Mouse (Mus musculus) olfactory bulb, adult 2 months (tissue): ENCODE data around the gene Gria3. TPM values are rescaled to one million over a fixed set of nuclear protein-coding genes. Genes with fewer than 3 reads are reported as not detected.

Experiments used
- H3K27ac ChIP-seq: fragments of 200-500 bp; 2 replicates; pipeline ENCODE4 v1.5.1; 2012; ENCODE audit warnings: low read depth, low read length; ENCODE audit not compliant: insufficient read depth
- H3K4me1 ChIP-seq: fragments of 200-500 bp; 2 replicates; pipeline ENCODE4 v1.6.1; 2012; ENCODE audit warnings: low read length; ENCODE audit not compliant: control insufficient read depth, insufficient read depth
- H3K4me3 ChIP-seq: fragments of 200-500 bp; 2 replicates; pipeline ENCODE4 v1.5.1; 2012; ENCODE audit warnings: mild to moderate bottlenecking, low read depth, low read length, moderate library complexity; ENCODE audit not compliant: insufficient read depth
- CTCF ChIP-seq: fragments of 200-500 bp; IDR thresholded peaks from 2 replicates; pipeline ENCODE4 v1.5.1; 2012; ENCODE audit warnings: low read depth, mild to moderate bottlenecking, low read length, moderate library complexity; ENCODE audit not compliant: insufficient read depth
- POLR2A ChIP-seq: fragments of 200-500 bp; IDR thresholded peaks from 2 replicates; pipeline ENCODE4 v1.6.1; 2012; ENCODE audit warnings: mild to moderate bottlenecking, low read depth, low read length, moderate library complexity; ENCODE audit not compliant: insufficient read depth
- WGBS: fragments of 180-500 bp; shearing (Covaris S2); methylation state at CpG from one replicate; pipeline ENCODE4 v1.1.7; 2018; 5-methylcytosine and 5-hydroxymethylcytosine counted together
- polyA plus RNA-seq: library from polyadenylated mRNA; stranded (reverse); fragments of >200 nt; gene quantifications from 2 replicates; pipeline ENCODE4 v1.2.4, GENCODE M21; 2012; ENCODE audit warnings: low replicate concordance; ENCODE audit not compliant: missing spikeins, insufficient read depth, insufficient read length

Gene Gria3
- polyA plus RNA-seq, 1 experiment = 58.7 TPM

DNA sequence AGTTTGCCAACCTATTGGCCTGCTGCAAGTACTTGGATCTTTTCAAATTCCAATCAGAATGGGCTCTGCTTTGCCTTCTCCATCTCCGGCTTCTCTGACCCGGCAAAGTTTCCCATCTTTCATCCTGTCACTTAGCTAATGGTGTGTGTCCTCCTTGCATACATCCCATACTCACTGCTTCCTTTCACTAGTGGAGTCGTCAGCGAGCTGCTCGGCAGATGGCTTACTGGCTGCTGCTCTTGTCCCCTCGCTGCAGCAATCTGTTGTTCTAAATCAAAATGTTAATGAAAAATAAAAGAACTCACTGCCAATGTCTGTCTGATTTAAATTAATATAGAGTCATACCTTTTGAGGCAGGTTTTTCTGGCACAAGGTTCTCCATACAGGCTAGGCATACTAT, 25.0 kb downstream of the Gria3 start:
- no peaks in the 10 kb centered on the region for H3K4me1 ChIP-seq
- H3K4me3 ChIP-seq = no peak overlapping the region
- H3K27ac ChIP-seq = no peak overlapping the region
- TF ChIP-seq CTCF = no peak
- no peak for TF ChIP-seq POLR2A
- 62% methylated on average over 6 of the region's 6 CpGs for WGBS

DNA sequence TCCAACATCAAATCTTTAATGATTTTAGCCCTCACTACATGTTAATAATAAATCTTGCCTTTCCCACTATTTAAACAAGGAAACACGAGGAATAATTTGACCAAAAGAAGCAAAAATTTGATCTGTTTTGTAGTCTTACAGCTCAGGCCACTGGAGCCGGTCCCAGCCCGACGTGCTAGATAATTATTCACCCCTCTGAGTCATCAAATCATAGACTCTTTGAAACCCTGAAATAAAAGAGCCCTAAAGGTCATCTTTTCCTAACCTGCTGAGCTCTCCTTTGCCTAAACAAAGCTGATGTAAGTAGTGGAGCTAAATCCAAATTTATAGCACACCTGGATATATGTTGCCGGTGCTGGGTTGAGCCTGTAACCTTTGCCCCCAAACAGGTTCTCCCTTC, 27.4 kb downstream of the Gria3 start:
- no peak overlapping the region for H3K27ac ChIP-seq
- H3K4me1 ChIP-seq = no peaks in the 10 kb centered on the region
- 48% methylated on average over 5 of the region's 5 CpGs for WGBS
- TF ChIP-seq POLR2A (no peak), CTCF (no peak)
- no peak overlapping the region for H3K4me3 ChIP-seq

DNA sequence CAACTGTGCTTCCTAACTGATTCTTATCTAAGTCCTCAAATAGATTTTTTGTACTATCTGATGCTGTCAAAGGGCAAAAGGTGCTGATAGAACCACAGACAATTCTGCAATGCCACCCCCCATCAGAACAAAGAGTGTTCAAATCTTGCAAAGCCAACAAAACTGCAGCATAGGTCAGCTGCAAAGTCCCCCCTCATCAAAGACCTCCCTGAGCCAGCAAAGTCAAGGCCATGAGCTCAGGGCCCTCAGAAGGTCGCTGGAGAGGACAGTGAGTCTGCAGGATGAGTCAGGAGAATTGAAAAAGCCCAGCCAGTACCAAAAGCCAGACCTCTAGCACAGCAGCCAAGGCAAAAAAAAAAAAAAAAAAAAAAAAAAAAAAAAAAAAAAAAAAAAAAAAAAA, 34.9 kb downstream of the Gria3 start:
- H3K4me1 ChIP-seq = no peaks in the 10 kb centered on the region
- no peak for TF ChIP-seq POLR2A
- no peak for TF ChIP-seq CTCF
- WGBS = 29% methylated on average over 1 of the region's 1 CpGs
- H3K27ac ChIP-seq = no peak overlapping the region
- no peak overlapping the region for H3K4me3 ChIP-seq

DNA sequence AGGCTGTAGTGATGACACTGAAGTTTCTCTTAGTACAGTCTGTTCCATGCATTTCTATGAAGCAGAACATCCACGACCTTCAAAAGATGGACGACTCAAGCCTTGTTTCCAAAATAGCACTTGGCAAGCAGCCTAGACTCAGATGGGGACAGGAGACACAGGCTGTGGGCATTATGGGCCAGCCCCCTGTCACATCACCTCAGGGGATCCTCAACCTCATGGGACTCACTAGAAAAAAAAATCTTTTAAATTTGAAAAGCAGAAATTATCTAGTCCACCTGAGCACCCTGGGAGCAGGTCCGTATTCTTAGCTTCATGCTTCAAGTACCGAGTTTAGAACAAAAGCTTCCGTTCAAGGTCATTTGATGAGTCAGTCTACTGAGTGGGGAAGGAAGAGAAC, 38.2 kb downstream of the Gria3 start:
- 62% methylated on average over 5 of the region's 5 CpGs for WGBS
- Histone ChIP-seq H3K4me3 (no peak overlapping the region), H3K27ac (no peak overlapping the region), H3K4me1 (no peaks in the 10 kb centered on the region)
- TF ChIP-seq POLR2A (no peak), CTCF (no peak)

DNA sequence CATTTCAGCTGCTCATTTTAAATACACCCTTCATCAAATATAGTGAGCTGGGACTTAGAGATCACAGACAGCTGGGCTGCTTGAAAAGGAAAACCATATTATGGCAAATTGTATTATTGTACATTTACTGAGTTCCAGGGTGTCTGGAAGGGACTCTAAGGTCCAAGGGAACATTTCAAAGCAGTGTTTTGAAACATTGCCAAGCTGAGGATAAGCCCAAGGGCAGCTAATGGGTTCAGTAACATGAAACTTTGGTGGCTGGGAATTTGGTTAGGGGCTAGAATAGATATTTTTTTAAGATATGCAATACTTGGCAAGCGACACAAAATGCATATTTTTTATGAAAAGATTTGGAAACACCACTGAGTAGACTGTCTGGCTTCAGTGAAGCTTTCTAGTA, 48.2 kb downstream of the Gria3 start:
- H3K4me3 ChIP-seq = no peak overlapping the region
- WGBS = 88% methylated on average over 1 of the region's 1 CpGs
- H3K27ac ChIP-seq = no peak overlapping the region
- no peaks in the 10 kb centered on the region for H3K4me1 ChIP-seq
- TF ChIP-seq CTCF = no peak
- TF ChIP-seq POLR2A = no peak

DNA sequence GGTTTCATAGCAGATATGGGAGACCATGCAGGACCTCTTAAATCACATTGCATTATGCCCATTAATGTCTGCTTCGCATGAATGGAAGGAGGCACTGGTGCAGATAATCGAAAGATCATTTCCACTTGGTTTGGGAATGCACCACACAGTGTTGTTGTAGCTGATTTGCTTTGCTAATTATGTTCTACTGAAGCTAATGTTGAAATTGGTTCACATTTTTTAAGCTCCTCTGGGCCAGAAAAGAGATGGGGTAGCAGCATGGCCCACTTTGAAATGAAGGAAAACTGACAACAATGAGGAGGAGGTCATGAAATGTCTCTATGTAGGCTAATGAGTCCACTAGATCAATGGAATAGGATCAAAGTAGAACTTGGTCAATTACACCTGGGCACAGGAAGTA, 76.8 kb downstream of the Gria3 start:
- 58% methylated on average over 2 of the region's 2 CpGs for WGBS
- Histone ChIP-seq H3K27ac (no peak overlapping the region), H3K4me3 (no peak overlapping the region), H3K4me1 (no peaks in the 10 kb centered on the region)
- no peak for TF ChIP-seq POLR2A
- no peak for TF ChIP-seq CTCF

DNA sequence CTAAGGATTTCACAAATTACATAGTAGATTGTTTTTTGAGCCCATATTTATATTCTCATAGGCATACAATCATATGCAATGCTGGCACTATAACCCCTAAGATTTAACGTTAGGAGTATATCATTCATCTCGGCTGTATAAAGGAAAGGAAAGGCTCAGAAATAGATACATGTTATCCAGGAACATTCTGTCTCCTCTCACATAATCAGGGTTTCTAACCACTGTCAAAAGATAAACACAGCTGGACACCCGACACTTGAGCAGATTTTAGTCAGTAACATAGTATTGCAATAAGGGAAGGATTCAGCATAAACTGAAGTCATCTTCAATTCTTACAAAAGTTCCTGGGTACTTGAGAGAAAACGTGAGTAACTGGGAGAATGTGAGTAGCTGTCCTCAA, 95.9 kb downstream of the Gria3 start:
- H3K4me3 ChIP-seq = no peak overlapping the region
- no peak overlapping the region for H3K27ac ChIP-seq
- TF ChIP-seq POLR2A (no peak), CTCF (no peak)
- no peaks in the 10 kb centered on the region for H3K4me1 ChIP-seq
- 71% methylated on average over 4 of the region's 4 CpGs for WGBS

DNA sequence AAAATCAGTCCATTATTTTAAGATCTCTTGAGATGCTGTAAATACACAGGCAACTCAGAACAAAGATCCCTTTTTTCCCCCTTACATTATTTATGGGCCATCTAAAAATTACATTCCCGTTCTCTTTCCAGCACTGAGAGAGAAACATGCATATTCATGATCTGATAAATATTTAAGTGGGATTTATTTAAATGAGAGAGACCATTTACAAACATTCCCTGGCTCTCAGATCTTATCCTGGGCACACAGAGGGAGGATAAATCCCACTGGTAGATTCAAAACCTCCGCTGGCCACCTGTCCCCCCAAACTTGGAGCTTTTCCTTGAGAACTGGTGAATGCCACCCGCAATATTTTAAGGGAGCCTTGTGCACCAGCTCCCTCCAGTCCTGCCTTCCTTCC, 104.7 kb downstream of the Gria3 start:
- TF ChIP-seq POLR2A (no peak), CTCF (no peak)
- 51% methylated on average over 3 of the region's 3 CpGs for WGBS
- Histone ChIP-seq H3K4me3 (no peak overlapping the region), H3K4me1 (no peaks in the 10 kb centered on the region; the same call in 1 of the 2 replicates), H3K27ac (no peak overlapping the region)

DNA sequence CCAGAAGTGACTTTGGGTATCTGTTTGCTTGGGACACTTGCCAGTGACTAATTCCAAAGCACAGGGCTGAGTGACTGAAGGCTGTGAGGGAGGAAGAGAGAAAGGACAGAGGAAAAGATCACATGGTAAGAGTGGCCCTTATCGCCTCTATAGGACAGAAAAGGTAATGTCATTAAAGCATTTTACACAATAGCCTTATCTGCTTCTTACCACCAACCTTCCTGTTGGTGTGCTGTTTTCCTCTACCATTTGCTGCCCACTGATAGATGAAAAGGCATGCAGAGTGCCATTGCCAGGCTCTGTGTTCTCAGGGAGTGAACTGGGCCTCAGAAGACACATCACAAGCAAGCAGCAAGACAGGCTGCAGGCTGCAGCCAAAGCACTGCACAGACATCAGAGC, 107.3 kb downstream of the Gria3 start:
- Histone ChIP-seq H3K27ac (no peak overlapping the region), H3K4me3 (no peak overlapping the region), H3K4me1 (no peaks in the 10 kb centered on the region; the same call in 1 of the 2 replicates)
- TF ChIP-seq POLR2A (no peak), CTCF (no peak)
- 87% methylated on average over 1 of the region's 1 CpGs for WGBS

DNA sequence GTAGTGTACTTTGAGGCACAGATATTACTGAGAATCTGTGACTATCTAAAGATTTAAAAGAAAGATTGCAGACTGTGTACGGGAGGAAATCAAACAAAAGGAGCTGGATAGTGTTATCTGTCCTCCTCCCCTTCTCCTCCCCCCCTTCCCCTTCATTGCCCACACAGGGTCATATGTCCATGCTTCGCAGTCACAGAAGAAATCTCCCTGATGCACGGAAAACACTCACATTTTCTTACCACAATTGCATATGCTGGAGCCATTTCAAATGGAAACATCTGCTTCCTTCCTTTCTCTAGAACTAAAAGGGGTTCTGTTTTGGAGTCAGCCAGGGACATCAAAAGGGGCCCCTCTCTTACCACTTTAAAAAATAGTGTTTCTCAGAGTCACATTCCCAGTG, 114.3 kb downstream of the Gria3 start:
- Histone ChIP-seq H3K4me3 (no peak overlapping the region), H3K4me1 (no peaks in the 10 kb centered on the region), H3K27ac (no peak overlapping the region)
- WGBS = 76% methylated on average over 3 of the region's 3 CpGs
- TF ChIP-seq POLR2A (no peak), CTCF (no peak)
